Mouse (Mus musculus): Measurements from ENCODE around the gene Crybg3.

Gene Crybg3

DNA sequence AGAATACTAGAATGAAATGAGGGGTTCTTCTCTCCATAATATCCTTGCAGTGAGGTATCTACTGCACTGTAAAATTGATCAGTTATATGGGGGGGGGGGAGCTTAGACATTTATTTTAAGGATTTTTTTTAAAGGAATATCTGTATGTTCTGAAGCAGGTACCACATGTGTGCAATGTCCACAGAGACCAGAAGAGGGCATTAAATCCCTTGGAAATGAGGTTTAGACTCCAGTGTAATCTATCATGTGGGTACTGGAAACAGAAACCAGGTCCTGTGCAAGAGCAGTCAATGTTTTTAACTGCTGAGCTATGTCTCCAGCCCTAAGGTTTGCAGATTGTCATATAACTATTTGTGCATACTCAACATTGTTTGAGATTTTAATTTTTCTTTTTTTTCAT lies 151.7 kb downstream of the Crybg3 start:
- DNase-seq (ENCODE audit: low spot score): no peak

DNA sequence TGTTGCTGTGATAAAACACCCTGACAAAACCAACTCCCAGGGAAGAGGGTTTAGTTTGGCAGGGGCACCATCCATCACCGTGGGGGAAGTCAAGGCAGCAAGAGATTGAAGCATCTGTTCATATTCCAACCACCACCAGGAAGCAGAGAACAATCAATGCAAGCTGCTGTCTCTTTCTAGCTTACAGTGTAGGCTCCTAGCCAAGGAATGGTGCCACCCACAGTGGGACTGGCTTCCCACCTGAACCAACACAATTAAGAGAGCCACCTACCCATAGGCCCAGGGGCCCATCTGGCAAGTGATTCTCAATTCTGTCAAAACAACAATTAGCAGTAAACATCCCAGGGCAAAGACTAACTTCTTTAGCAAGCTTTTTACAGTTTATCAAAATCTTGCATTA lies 152.6 kb downstream of the Crybg3 start:
- no peak for DNase-seq (ENCODE audit: low spot score)

DNA sequence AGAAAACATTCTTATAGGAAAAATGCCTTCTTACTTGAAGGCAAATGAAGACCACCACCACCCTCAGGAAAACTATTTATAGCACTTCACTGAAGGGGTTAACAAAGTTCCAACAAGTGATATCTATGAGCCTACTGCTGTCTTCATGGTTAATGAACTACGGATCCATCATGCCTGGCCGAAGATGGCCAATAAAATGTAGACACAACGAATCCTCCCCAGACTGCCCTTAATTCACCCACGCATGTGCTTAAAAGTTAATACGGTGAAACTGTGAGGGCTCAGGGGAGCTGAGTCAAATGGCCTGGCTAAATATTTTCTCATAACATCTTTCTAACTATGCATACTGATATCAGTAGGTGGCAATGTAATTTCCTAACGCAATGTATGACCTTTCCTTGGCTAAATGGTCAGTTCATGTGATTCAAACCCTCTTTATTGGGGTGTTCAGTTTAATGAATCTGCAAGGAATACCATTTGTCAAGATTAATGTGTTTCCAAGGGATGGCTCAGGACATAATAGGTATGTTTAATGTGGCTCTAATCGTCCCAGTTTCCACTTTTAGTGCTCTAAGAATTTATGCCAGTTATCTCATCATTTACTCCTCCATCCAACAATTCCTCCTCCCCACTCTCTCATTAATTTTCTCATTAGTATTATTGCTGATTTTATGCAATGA lies 155.8 kb downstream of the Crybg3 start:
- DNase-seq (ENCODE audit: low spot score): no peak

Data from left cerebral cortex, adult 11 months (tissue).